Mouse (Mus musculus): ENCODE measurements around the gene Apex2.
A peak's percentile ranks its signal among the peaks of the same experiment; 100 is the strongest.

Apex2 gene

GRCm38 (mm10) chrX:150589696-150590095 is at the start of gene Apex2:
TSS of gene Apex2 (minus strand) at chrX:150589868.
- peak; percentile 69 for DNase-seq

GRCm38 (mm10) chrX:150636421-150636820 is 46.8 kb upstream of the Apex2 start:
- no peak for DNase-seq

DNA sequence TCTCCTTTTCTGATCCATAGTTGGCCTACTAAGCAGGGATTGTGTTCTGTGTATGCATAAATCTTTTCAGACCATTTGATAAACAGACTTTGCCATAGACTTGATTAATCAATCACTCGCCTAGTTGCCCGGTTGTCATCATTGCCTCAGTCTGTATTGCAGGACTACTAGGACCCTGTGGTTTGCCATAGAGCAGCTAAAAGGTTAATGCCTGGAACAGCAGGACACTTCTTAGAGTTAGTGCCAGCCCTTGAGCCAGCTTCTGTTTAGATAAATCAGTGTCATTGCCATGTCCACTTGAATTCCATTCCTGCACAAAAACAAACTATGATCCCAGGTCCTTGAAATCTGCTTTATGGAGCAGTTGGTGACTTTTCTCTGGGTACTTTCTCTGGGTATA is 9.2 kb upstream of the Apex2 start:
- peak; percentile 55 for DNase-seq

DNA sequence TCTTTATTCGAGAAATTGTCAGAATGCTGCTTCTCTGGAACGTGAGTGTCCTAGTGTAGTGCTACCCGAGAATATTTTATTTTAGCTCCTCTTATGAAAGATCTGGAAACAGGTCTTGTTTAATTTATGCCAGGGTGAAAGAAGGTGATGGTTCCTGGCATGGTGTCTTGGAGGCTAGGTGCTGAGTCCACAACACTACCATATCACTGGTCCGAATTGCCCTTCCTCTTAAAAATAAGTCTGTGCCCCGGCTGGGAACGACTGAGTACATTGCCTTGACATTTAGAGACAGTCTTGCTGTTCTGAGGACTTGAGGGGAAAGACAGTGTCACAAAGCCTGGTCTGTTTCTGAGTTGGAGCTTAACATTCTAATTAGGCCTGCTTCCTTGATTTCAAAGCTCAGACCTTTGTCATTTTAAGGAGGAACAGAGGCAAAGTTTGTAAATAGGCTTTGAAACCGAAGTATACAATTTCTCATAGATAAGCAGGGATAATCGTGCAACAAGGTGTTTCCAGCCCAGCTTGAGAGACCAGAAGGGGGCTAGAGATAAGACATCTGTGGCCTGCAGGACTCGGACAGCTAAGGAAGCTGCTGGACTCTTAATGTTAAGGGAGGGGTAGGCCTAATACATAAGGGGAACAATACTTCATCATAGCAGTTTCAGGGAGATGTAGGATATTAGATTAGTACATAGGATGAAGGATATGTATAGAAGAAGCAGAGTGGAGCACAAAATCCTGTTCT is 5.5 kb upstream of the Apex2 start:
- DNase-seq = peak; percentile 29

DNA sequence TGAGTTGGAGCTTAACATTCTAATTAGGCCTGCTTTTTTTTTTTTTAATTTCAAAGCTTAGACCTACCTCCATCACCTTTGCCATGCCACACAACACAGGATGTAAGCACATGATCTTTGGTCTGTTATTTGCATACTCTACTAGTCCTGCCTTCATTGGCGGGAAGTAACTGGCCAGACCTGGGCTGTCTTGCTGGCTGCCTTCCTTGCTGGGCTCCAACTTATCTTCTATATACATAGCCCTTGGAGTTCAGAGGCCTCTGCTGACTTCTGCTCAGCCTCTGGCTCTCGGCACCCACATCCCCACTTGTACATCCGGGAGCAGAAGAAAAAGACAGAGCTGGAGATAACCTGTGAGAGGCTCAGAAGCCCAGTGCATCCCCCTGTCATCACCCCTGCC is 4.5 kb upstream of the Apex2 start:
- DNase-seq = no peak

GRCm38 (mm10) chrX:150593266-150594035 is 3.8 kb upstream of the Apex2 start:
- DNase-seq = peak; percentile 93

DNA sequence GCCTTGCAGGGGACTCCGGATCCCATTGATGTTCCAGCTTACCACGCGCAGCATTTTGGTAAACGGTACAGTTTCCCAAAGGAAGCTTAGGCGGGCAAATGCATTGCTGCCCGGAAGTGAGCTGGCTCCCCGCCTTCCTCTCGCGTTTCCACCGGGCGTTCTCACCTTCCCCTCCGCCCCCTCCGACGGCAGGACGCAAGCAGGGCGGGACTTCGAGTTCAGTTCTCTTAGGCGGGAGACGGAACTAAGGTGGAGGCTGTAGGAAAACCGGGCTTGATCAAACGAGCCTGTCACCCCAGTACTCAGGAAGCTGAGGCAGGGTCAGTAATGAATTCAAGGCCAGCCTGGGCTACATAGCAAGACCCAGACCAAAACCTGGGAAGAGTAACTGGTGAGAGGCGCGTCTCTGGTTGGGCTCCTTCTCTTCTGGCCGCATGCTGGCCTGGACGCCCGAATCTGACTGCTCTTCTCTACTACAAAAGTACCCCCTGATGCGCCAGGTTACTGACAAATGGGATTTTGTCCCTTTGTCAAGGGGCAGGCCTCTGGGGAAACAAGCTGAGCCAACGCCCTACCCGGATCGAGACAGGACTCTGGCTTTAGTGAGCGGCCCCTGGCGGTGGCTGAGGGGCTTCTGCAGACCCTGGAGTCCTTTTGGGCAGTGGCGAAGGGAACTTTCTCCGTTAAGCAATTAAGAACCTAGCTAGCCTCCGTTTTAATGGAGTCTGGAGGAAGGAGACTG is 1.5 kb downstream of the Apex2 start, which contains the start of gene Pfkfb1:
Gene Pfkfb1 (plus strand): TSS at position 207 of the 742 bp plus-strand sequence.
- peak; percentile 98 for DNase-seq

DNA sequence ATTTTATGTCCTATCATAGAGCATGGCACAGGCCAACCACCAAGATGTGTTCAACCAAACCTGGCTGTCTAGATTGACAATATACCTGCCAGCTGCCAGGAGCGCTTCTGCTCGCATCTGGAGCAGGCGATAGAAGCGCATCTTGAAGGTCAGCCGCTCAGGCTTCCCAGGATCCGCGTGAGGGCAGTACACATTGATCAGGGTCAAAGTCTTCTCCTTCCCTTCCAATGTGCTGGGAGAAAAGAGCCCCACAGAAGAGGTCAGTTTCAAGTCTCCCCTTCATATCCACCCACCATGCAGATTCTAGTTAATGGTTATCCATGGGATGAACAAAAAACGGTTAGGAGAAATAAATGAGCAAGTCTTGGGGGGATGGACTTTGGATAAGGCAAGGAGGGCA is 4.6 kb downstream of the Apex2 start:
- DNase-seq = peak; percentile 25

GRCm38 (mm10) chrX:150581921-150582320 is 7.7 kb downstream of the Apex2 start:
- no peak for DNase-seq

- DNase-seq = no peak
Observed at GRCm38 (mm10) chrX:150564644-150565357, 24.9 kb downstream of the Apex2 start.

- DNase-seq = no peak
Observed at GRCm38 (mm10) chrX:150554032-150554431, 35.6 kb downstream of the Apex2 start.

DNA sequence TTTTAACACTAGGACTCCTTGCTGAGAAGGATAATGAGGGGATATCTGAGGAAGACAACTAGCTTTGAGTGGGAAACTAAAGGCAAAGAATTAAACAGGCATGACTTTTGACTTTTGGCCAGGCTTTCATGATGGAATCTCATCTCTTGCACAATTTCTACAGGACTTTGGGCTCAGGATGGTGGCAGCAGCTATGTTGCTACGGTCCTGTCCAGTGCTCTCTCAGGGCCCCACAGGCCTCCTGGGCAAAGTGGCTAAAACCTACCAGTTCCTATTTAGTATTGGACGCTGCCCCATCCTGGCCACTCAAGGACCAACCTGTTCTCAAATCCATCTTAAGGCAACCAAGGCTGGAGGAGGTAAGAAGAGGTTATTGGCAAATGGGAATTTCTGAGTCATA is 37.7 kb downstream of the Apex2 start:
- DNase-seq = no peak

GRCm38 (mm10) chrX:150549639-150550038 is 40.0 kb downstream of the Apex2 start:
- no peak for DNase-seq

GRCm38 (mm10) chrX:150547239-150547638 is 42.4 kb downstream of the Apex2 start, which contains the start of gene Alas2:
TSS of gene Alas2 (plus strand) at chrX:150547375.
- no peak for DNase-seq

GRCm38 (mm10) chrX:150541684-150542083 is 48.0 kb downstream of the Apex2 start:
- no peak for DNase-seq

GRCm38 (mm10) chrX:150540111-150540510 is 49.6 kb downstream of the Apex2 start:
- no peak for DNase-seq

- DNase-seq = no peak
Observed at GRCm38 (mm10) chrX:150516477-150516876, 73.2 kb downstream of the Apex2 start.

GRCm38 (mm10) chrX:150516015-150516414 is 73.7 kb downstream of the Apex2 start:
- DNase-seq = no peak

- DNase-seq = no peak
Observed at GRCm38 (mm10) chrX:150514127-150514526, 75.5 kb downstream of the Apex2 start.

- DNase-seq = no peak
Observed at GRCm38 (mm10) chrX:150511274-150511673, 78.4 kb downstream of the Apex2 start.

GRCm38 (mm10) chrX:150510631-150511030 is 79.0 kb downstream of the Apex2 start:
- no peak for DNase-seq

- DNase-seq = no peak
Observed at GRCm38 (mm10) chrX:150508696-150509095, 81.0 kb downstream of the Apex2 start.

GRCm38 (mm10) chrX:150487811-150488210 is 101.9 kb downstream of the Apex2 start:
- peak; percentile 89 for DNase-seq
